Mouse (Mus musculus) megakaryocyte, embryonic 14.5 days (primary cell): ENCODE data around the gene Iqcf3. TPM values are rescaled to one million over a fixed set of nuclear protein-coding genes. Genes with fewer than 3 reads are reported as not detected.

Experiments used
- H3K27me3 ChIP-seq: replicated peaks from 2 replicates; pipeline ENCODE3; 2012; ENCODE audit warnings: inconsistent platforms
- H3K36me3 ChIP-seq: replicated peaks from 2 replicates; pipeline ENCODE3; 2012; ENCODE audit warnings: low read length, inconsistent platforms, mixed read lengths
- H3K4me1 ChIP-seq: 2 replicates; pipeline ENCODE4 v1.6.1; 2012; ENCODE audit warnings: inconsistent platforms
- H3K4me3 ChIP-seq: replicated peaks from 2 replicates; pipeline ENCODE3; 2012; ENCODE audit warnings: moderate library complexity, mild to moderate bottlenecking, inconsistent platforms
- H3K9me3 ChIP-seq: 2 replicates; pipeline ENCODE4 v1.6.1; 2012; ENCODE audit warnings: inconsistent platforms
- FLI1 ChIP-seq: IDR thresholded peaks from 2 replicates; pipeline ENCODE4 v1.6.1; 2012; ENCODE audit warnings: low read length, inconsistent platforms, mixed read lengths
- GATA1 ChIP-seq: IDR thresholded peaks from 3 replicates; pipeline ENCODE4 v1.6.1; 2012; ENCODE audit warnings: mixed read lengths, low read length, inconsistent platforms, borderline replicate concordance
- polyA plus RNA-seq: library from polyadenylated mRNA; stranded (reverse); fragments of >175 nt; gene quantifications from 2 replicates; pipeline ENCODE4 v1.2.3, GENCODE M21; 2012; ENCODE audit warnings: low replicate concordance; ENCODE audit not compliant: insufficient read depth

Gene Iqcf3
- polyA plus RNA-seq, 1 experiment: not detected

DNA sequence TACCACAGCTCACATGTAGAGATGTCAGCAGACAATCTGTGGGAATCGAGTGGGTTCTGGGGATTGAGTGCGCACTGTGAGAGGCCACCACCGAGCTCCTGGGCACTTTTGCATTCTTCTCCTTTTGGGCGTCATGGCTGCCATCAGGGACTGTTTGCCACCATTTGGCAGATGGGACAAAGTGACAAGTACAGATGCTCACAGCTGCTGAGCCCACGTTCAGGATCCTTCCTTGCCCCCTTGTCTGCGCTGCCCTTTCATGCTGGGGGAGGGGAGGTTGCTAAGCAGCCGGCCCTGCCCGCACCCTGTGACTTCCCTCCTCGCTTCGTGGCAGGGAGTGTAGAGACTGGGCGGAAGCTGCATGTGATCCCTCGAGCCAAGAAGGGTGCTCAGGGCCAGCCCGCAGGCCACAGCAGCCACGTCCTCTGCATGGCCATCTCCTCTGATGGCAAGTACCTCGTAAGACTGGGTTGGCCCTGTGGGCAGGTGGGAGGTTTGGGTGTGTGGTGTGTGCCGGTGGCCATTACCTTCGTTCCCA lies 78.8 kb downstream of the Iqcf3 start:
- Histone ChIP-seq H3K4me3 (no peak overlapping the region), H3K27me3 (no peaks in the 10 kb centered on the region), H3K4me1 (peaks cover 23% of the 10 kb centered on the region), H3K9me3 (no peaks in the 10 kb centered on the region), H3K36me3 (peaks cover 65% of the 10 kb centered on the region)
- no peak for TF ChIP-seq GATA1

- Histone ChIP-seq H3K27me3 (no peaks in the 10 kb centered on the region), H3K4me3 (no peak overlapping the region), H3K36me3 (peaks cover 65% of the 10 kb centered on the region), H3K4me1 (peaks cover 26% of the 10 kb centered on the region), H3K9me3 (no peaks in the 10 kb centered on the region)
- TF ChIP-seq GATA1 (no peak), FLI1 (no peak)
Observed at GRCm38 (mm10) chr9:106481676-106482075, 79.8 kb downstream of the Iqcf3 start.

GRCm38 (mm10) chr9:106481075-106481474 lies 80.4 kb downstream of the Iqcf3 start:
- Histone ChIP-seq H3K9me3 (no peaks in the 10 kb centered on the region), H3K36me3 (peaks cover 65% of the 10 kb centered on the region), H3K4me3 (no peak overlapping the region), H3K4me1 (peaks cover 32% of the 10 kb centered on the region), H3K27me3 (no peaks in the 10 kb centered on the region)
- TF ChIP-seq FLI1 (no peak), GATA1 (no peak)

DNA sequence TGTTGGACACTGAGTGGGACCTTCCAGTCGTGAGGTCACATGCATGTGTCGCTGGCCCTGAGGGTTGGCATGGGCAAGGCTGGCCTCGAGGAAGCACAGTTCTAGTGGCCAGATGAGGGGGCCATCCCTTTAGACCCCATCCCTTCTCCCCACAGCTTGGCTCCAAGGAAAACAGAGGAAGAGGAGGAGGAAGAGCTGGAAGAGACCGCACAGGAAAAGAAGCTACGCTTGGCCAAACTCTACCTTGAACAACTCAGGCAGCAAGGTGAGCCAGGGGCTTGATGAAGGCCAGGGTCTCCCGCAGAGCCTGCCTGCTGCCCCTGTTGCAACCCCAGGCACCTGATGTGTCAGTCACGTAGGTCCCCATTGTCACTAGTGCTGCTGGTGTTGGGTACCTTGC lies 80.9 kb downstream of the Iqcf3 start:
- TF ChIP-seq GATA1 (no peak), FLI1 (no peak)
- Histone ChIP-seq H3K4me3 (no peak overlapping the region), H3K4me1 (peaks cover 37% of the 10 kb centered on the region), H3K9me3 (no peaks in the 10 kb centered on the region), H3K36me3 (peaks cover 60% of the 10 kb centered on the region), H3K27me3 (no peaks in the 10 kb centered on the region)

- Histone ChIP-seq H3K36me3 (peaks cover 43% of the 10 kb centered on the region), H3K4me1 (peaks cover 60% of the 10 kb centered on the region), H3K27me3 (peaks cover 2% of the 10 kb centered on the region), H3K4me3 (peak overlapping the region; percentile 94), H3K9me3 (no peaks in the 10 kb centered on the region)
- no peak for TF ChIP-seq GATA1
- TF ChIP-seq FLI1: no peak
Observed at GRCm38 (mm10) chr9:106478101-106478500, 83.3 kb downstream of the Iqcf3 start.

DNA sequence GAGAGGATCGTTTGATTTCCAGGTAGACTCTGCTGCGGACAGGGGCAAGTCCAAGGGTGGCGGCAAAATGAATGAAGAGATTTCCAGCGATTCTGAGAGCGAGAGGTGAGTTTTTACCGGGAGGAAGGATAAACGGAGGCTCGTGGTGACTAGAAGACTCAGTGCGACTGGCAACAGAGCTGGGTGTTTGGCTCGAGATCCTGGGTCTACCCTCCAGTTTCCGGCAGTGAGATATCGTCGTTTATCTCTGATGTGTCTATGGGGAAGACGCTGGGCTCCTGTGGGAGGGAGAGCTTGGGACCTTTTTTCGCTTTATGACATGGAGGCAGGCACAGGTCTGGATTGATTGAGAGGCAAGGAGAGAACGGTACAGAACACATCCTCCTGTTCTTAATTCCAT lies 83.8 kb downstream of the Iqcf3 start:
- peak overlapping the region; percentile 94 for H3K4me3 ChIP-seq
- H3K36me3 ChIP-seq: peaks cover 38% of the 10 kb centered on the region
- H3K4me1 ChIP-seq: peaks cover 62% of the 10 kb centered on the region
- no peaks in the 10 kb centered on the region for H3K9me3 ChIP-seq
- TF ChIP-seq FLI1 (no peak), GATA1 (no peak)
- peaks cover 2% of the 10 kb centered on the region for H3K27me3 ChIP-seq

DNA sequence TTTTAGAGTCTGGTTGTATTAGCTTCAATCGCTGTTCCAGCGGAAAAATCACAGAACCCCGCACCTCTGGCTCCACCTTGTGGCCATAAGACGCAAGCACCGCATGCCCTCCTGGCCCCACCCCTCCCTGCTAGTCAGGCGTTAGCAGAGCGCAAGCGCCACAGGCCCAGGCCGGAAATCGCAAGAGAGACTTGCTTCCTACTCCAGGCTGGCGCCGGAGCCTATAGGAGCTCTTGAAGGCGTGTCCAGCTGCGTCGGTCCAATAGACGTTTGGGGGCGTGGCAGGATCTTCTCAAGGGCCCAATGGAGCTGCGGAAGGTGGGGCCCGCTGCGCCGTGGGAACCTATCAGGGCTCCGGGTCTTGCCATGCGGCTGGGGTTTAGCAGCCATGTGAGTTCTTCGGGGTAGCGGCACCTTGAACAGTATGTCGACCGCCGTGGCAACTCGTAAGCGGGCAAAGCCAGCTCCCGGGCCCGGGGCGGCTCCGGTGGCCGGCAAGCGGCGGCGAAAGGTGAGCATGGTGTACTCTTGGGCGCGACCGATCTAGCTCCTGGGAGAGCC lies 84.4 kb downstream of the Iqcf3 start, which contains the start of gene Parp3:
Gene Parp3, minus strand, starts transcription at position 26 of the 561 bp plus-strand sequence.
- Histone ChIP-seq H3K4me1 (peaks cover 67% of the 10 kb centered on the region), H3K4me3 (peak within 1 kb of the TSS; percentile 94), H3K27me3 (peaks cover 2% of the 10 kb centered on the region), H3K36me3 (peaks cover 35% of the 10 kb centered on the region), H3K9me3 (no peaks in the 10 kb centered on the region)
- no peak for TF ChIP-seq GATA1
- TF ChIP-seq FLI1: peak; percentile 52; the same call in 1 of the 2 replicates

DNA sequence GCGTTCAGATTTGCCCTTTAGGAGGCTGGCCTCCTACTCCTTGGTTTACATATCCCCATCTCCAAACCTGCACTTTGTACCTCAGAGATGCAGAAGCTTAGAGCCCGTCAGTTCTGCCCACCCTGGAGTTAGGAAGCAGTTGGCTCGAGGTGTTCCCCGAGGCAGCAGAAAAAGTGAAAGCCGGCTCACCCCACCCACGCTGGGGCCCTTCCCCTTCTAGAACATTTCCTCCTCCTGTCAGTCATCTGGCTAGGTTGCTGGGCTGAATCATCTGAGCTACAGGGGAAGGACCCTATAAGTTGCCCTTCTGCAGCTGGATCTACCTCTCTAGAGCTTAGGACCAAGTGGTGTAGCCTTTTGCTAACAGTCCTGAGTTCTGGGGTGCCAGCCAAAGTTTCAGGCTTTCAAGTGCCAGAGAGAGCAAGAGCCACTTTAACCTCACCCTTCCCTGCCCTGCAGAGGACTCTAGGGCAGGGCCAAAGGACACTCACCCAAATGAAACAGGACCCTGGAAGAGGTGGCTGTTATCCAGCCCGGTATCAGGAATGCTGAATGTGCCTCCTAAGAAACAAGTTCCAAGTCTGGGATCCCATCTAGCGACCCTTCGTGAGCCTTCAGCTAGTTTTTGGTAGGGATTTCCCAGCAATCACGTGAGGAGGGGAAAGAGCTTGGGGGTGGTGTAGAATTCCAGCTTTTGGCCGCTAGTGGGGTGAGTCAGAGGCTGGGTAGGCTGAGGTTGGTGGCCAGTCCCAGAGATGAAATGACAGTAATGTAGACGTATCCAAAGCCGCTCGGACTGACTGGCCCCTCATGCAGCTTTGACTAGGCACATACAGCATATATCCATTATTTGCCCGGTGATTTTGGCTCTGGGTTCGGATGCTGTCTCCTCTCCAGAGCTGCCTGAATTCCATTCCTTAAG lies 85.2 kb downstream of the Iqcf3 start:
- TF ChIP-seq FLI1 (no peak), GATA1 (no peak)
- Histone ChIP-seq H3K36me3 (peaks cover 28% of the 10 kb centered on the region), H3K4me3 (peak overlapping the region; percentile 94), H3K27me3 (peaks cover 2% of the 10 kb centered on the region), H3K9me3 (no peaks in the 10 kb centered on the region), H3K4me1 (peaks cover 75% of the 10 kb centered on the region)

- no peaks in the 10 kb centered on the region for H3K9me3 ChIP-seq
- H3K4me3 ChIP-seq: peak within 1 kb of the TSS; percentile 94
- peaks cover 2% of the 10 kb centered on the region for H3K27me3 ChIP-seq
- TF ChIP-seq GATA1 (no peak), FLI1 (no peak)
- peaks cover 76% of the 10 kb centered on the region for H3K4me1 ChIP-seq
- peaks cover 22% of the 10 kb centered on the region for H3K36me3 ChIP-seq
Observed at GRCm38 (mm10) chr9:106475663-106476001, 85.8 kb downstream of the Iqcf3 start, which contains the start of gene Rrp9. TSS of gene Rrp9 (plus strand) at chr9:106475963.

- Histone ChIP-seq H3K27me3 (peaks cover 2% of the 10 kb centered on the region), H3K9me3 (no peaks in the 10 kb centered on the region), H3K36me3 (peaks cover 16% of the 10 kb centered on the region), H3K4me1 (peaks cover 76% of the 10 kb centered on the region), H3K4me3 (peak overlapping the region; percentile 94)
- TF ChIP-seq FLI1 (no peak), GATA1 (no peak)
Observed at GRCm38 (mm10) chr9:106475046-106475445, 86.4 kb downstream of the Iqcf3 start.
